Mouse (Mus musculus) bone marrow macrophage, adult 2 months (primary cell): ENCODE data around the gene Sik3.

Source experiments
- CTCF ChIP-seq: IDR thresholded peaks from 2 replicates; pipeline ENCODE4 v1.5.1; 2012; ENCODE audit warnings: low read depth, mild to moderate bottlenecking, low read length, moderate library complexity
- POLR2A ChIP-seq: IDR thresholded peaks from 2 replicates; pipeline ENCODE4 v1.6.1; 2012; ENCODE audit warnings: mild to moderate bottlenecking, low read depth, low read length, borderline replicate concordance

DNA sequence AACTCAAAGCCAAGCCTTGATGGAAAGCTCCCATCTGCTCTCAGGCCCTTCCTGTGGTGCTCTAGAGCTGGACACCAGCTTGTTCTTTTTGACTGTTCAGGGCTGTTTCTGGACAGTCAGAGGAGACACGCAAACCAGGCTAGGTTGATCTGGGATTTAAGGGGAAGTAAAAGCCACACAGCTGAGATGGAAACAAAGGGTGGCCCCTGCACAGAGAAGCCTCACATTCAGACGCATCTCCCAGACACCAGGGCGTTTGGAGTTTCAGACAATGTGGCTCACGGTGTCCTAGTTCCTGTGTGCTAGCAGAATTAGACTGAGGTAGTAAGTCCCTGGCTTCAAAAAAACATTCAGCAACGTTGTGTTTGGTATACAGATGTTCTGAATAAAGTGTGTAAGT is 6.4 kb upstream of the Sik3 start:
- no peak for TF ChIP-seq POLR2A
- no peak for TF ChIP-seq CTCF
